Mouse (Mus musculus): ENCODE measurements at regions not wholly inside any gene's neighbourhood (a gene's known extent, or its start where the extent isn't known, plus 50 kb on each side); places are given as distances from the start of the nearest gene placed in this dataset.

GRCm38 (mm10) chr7:39789880-39790279, 272.3 kb downstream of the Zfp619 start:
- no peak for TF ChIP-seq POLR2A (IDR thresholded peaks at IDR 0.05; ENCODE audit: insufficient read depth, low read depth, low read length)
- TF ChIP-seq CTCF (IDR thresholded peaks at IDR 0.05), result no peak
- TF ChIP-seq EP300 (IDR thresholded peaks at IDR 0.05; ENCODE audit: insufficient read depth, low read depth, low read length), result no peak

All from heart, adult 2 months (tissue).